Mouse (Mus musculus): ENCODE measurements around the gene Fermt1. TPM values are rescaled to one million over a fixed set of nuclear protein-coding genes. Genes with fewer than 3 reads are reported as not detected.

Fermt1 gene
- polyA plus RNA-seq, 3 experiments from 2014 or later, result 0.11 TPM; not detected in 2

Other genes with a start within 250 kb of the Fermt1 start
- under 1 TPM in 1 of 3 experiments, not detected in 2; 0.28 TPM for gene Chgb, start 164.6 kb downstream of the Fermt1 start, polyA plus RNA-seq (2017; shearing (Covaris generic))
- gene Trmt6, start 129.9 kb downstream of the Fermt1 start, polyA plus RNA-seq (2017; shearing (Covaris generic)), result 10 to 100 TPM; 45.1 to 66.1 (median 45.9) TPM
- 1 to 10 TPM; 1.9 to 4.2 (median 2.1) TPM for gene Mcm8, start 129.8 kb downstream of the Fermt1 start, polyA plus RNA-seq (2017; shearing (Covaris generic))
- 1 to 10 TPM; 2.9 to 4.1 (median 3.6) TPM for gene Crls1, start 99.2 kb downstream of the Fermt1 start, polyA plus RNA-seq (2017; shearing (Covaris generic))
- gene Lrrn4, start 65.0 kb downstream of the Fermt1 start, polyA plus RNA-seq (2017; shearing (Covaris generic)), result under 1 TPM; 0.44 to 0.62 (median 0.50) TPM

Data from inflammation-experienced regulatory T-cells, adult 6 months (primary cell).